ENCODE assay signal across 8 mouse cellular contexts in genomic region chr8:78510094-78510493, GRCm38 (mm10). TPM values are rescaled to one million over a fixed set of nuclear protein-coding genes. Genes with fewer than 3 reads are reported as not detected.
DNase-seq lines count a peak whose midpoint lies in the region; ATAC-seq and TF ChIP-seq lines count a peak whose summit lies in the region.

No protein-coding gene starts in this region.

- DNase-seq in thymus, adult 2 months, result peak; percentile 18
- DNase-seq in thymus, postnatal 10 days (ENCODE audit: low spot score in 2 of 2), result no peak
- peak; percentile 54 for DNase-seq in induced T-regulatory cell, adult 2 months (ENCODE audit: low read depth)
- DNase-seq in lung, postnatal 14 days, result peak; percentile 4
- no peak for DNase-seq in right cerebral cortex, postnatal 4 days
- no peak for DNase-seq in ovary, postnatal 14 days (ENCODE audit: low spot score)

- peak overlapping the region; percentile 57 for H3K4me2 ChIP-seq in stomach, embryonic 16.5 days (ENCODE audit: low read depth, low read length)

- under 1% methylated on average over 11 of the region's 11 CpGs for WGBS in thymus, adult 2 months
- WGBS in stomach, embryonic 16.5 days, result 1% methylated on average over 11 of the region's 11 CpGs

- H3K27ac ChIP-seq in thymus, adult 2 months (ENCODE audit: control insufficient read depth, insufficient read depth, low read length), result peak overlapping the region; percentile 95; the same call in 1 of the 2 replicates
- peak overlapping the region; percentile 97 for H3K27ac ChIP-seq in stomach, embryonic 16.5 days (ENCODE audit: low read length)

- TF ChIP-seq POLR2A in thymus, adult 2 months (IDR thresholded peaks at IDR 0.05; ENCODE audit: control insufficient read depth, extremely low read depth, insufficient read depth, low read length, poor library complexity), result no peak

- peak overlapping the region; percentile 94 for H3K4me3 ChIP-seq in thymus, adult 2 months (ENCODE audit: control insufficient read depth, insufficient read depth, low read length)
- peak overlapping the region; percentile 88 for H3K4me3 ChIP-seq in stomach, embryonic 16.5 days (replicated peaks; ENCODE audit: low read length)

- no peaks in the 10 kb centered on the region for H3K9me3 ChIP-seq in stomach, embryonic 16.5 days (replicated peaks; ENCODE audit: control insufficient read depth, low read length)

- no peaks in the 10 kb centered on the region for H3K36me3 ChIP-seq in thymus, adult 2 months (ENCODE audit: control insufficient read depth, insufficient read depth, low read length)
- H3K36me3 ChIP-seq in stomach, embryonic 16.5 days (ENCODE audit: control insufficient read depth, insufficient read depth, low read length), result 0 out of 2 replicates have a peak, but pooled peaks cover 5% of the 10 kb centered on the region

- no peak for TF ChIP-seq CTCF in thymus, adult 2 months (IDR thresholded peaks at IDR 0.05; ENCODE audit: borderline replicate concordance, control insufficient read depth, extremely low read depth, insufficient read depth, low read length, poor library complexity)

- H3K4me1 ChIP-seq in thymus, adult 2 months (replicated peaks; ENCODE audit: control insufficient read depth, insufficient read depth, low read length), result peaks cover 3% of the 10 kb centered on the region
- peaks cover 8% of the 10 kb centered on the region for H3K4me1 ChIP-seq in stomach, embryonic 16.5 days (ENCODE audit: control insufficient read depth, insufficient read depth, low read length)

- peak overlapping the region; percentile 97 for H3K9ac ChIP-seq in stomach, embryonic 16.5 days (ENCODE audit: low read length)

- 0 out of 2 replicates have a peak, but pooled peaks have one; percentile 33 for ATAC-seq in erythroblast, adult 5-6 weeks (replicated peaks; ENCODE audit: low FRiP score, poor library complexity, severe bottlenecking)
- ATAC-seq in stomach, embryonic 16.5 days (ENCODE audit: insufficient read depth, low FRiP score), result no peak

- no peaks in the 10 kb centered on the region for H3K27me3 ChIP-seq in thymus, adult 2 months (ENCODE audit: control insufficient read depth, insufficient read depth, low read length)
- H3K27me3 ChIP-seq in stomach, embryonic 16.5 days (ENCODE audit: control insufficient read depth, insufficient read depth, low read length), result no peaks in the 10 kb centered on the region

RNA-seq across cellular contexts. Expression of gene Slc10a7, which starts 0.9 kb away (rescaled TPM):
- polyA plus RNA-seq in thymus, adult 2 months (2012; rRNA removed), result 22.1 and 24.3 TPM in 2 replicates
- 6.1 TPM in 2 replicates for total RNA-seq in erythroblast, adult 5-6 weeks (2015; ENCODE audit: low replicate concordance)
- total RNA-seq in erythroblast, adult 5-6 weeks (2017; ENCODE audit: low replicate concordance), result 4.3 and 4.5 TPM in 2 replicates
- 20.8 and 22.0 TPM in 2 replicates for polyA plus RNA-seq in stomach, embryonic 16.5 days (2015; fragmentation: Nextera tagmentation; extraction: Ambion mirVana)

RNA-seq across cellular contexts. Expression of gene Rbmxl1, which starts 1.4 kb away (rescaled TPM):
- 57.9 and 59.4 TPM in 2 replicates for polyA plus RNA-seq in thymus, adult 2 months (2012; rRNA removed)
- total RNA-seq in erythroblast, adult 5-6 weeks (2015; ENCODE audit: low replicate concordance), result 35.9 and 41.6 TPM in 2 replicates
- 24.5 and 41.0 TPM in 2 replicates for total RNA-seq in erythroblast, adult 5-6 weeks (2017; ENCODE audit: low replicate concordance)
- 164 and 176 TPM in 2 replicates for polyA plus RNA-seq in stomach, embryonic 16.5 days (2015; fragmentation: Nextera tagmentation; extraction: Ambion mirVana)

Comparison
In these comparisons a context has a peak if more than half of its experiments do, and no peak if none do; other contexts are left out.
1. DNase-seq: peak in thymus, adult 2 months (single experiment), induced T-regulatory cell, adult 2 months (single experiment) and lung, postnatal 14 days (single experiment); none in thymus, postnatal 10 days (0 of 2), right cerebral cortex, postnatal 4 days (single experiment) and ovary, postnatal 14 days (single experiment).